Mouse (Mus musculus): ENCODE measurements at regions not wholly inside any gene's neighbourhood (a gene's known extent, or its start where the extent isn't known, plus 50 kb on each side); places are given as distances from the start of the nearest gene placed in this dataset.

DNA sequence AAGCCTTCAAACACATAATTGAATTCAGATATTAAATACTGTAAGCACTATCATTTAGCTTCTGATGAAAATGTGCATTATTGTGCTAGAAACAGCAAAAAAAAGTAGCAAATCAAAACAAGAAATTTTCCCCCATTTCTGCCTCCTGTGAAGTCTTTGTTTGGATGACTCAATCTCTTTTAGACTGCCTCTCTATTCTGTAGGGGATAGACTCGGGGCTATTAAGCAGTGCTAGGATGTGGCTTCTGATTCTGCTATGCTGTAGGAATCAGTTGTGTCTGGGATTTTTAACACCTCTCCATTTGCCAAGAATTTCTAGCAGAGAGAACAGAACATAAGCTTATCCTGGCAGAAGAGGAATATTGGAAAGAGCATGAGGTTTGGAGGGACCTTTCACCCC, 775.2 kb downstream of the Tmem114 start:
- DNase-seq (ENCODE audit: extremely low spot score, low spot score): no peak

DNA sequence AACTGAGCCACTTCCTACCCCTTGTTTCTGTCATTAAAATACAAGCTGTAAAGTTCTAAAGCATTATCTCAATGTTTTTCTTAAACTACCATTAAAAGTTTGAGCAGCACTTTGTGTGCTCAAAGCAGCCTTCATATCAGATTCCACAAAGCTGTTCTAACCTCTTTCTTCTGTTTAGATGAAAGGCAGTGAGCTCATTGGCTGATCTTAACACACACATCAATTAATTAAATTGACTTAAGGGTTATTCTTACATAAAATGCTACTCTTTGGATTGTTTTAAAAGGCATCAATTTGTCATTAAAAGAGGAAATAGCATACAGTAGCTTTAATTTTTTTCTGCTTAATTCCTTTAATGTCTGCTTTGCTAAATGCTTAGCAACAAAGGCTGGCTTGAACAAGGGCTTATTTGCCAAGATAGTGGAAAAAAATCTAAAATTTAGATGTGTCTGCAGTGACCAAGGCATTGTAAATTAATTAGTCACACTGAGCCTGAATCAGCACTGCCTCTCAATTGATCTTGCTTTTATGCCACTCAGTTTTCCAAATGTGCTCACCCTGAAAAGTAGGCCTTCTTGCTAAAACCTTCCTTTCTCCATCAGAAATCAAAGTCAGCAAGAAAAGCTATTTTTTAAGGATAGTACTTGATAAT, 777.5 kb downstream of the Tmem114 start:
- no peak for DNase-seq (ENCODE audit: extremely low spot score, low spot score)

DNA sequence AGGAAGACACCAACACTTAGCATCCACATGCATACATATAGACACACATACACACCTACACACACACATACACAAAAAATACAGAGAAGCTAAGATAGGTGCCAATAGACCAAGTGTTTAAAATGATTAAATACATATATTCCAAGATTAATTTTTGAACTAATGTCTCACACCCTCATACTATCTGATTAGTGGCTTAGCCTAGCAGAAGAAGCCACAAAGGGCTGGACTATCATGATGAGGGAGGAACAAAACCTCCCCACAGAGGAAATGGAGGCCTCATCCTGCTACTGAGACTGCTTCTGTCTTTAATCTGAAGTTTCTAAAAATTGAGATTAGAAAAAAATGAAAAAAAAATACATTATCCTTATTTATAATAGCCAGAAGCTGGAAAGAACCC, 780.6 kb downstream of the Tmem114 start:
- DNase-seq (ENCODE audit: extremely low spot score, low spot score): no peak

DNA sequence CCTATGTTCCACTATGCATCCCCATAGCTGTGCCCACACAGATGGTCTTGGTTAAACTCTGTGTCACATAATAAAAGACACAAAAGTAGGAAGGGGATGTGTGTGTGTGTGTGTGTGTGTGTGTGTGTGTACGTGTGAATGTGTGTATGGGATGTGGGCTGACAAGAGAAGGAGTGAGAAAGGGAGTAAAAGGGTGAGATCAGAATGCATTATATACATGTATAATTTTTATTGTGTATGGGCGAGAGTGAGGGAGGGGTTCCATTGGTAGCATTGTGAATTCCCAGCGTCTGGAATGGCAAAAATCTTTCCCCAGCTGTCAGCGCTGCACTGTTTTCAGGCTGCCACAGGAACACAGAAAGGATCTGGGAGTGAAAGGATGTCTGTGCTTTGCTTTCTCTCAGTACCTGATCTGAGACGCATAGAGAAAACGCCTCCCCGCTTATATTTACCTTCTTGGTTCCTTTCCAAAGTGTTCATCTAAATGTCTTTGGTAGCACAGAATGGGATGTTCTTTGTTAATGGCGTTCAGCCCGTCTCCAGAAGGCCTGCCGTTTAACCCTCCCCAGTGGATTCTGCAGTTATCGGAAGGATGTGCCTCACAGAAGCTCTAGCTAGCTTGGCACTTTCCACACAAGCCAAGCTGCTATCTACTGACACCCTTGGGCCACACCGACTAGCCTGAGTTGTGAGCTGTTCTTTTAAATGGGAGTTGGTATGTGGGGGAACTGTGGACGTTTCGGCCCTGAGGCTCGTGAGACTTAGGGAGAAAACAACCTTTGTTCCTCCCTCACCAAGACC, 785.8 kb downstream of the Tmem114 start:
- DNase-seq (ENCODE audit: extremely low spot score, low spot score): no peak

DNA sequence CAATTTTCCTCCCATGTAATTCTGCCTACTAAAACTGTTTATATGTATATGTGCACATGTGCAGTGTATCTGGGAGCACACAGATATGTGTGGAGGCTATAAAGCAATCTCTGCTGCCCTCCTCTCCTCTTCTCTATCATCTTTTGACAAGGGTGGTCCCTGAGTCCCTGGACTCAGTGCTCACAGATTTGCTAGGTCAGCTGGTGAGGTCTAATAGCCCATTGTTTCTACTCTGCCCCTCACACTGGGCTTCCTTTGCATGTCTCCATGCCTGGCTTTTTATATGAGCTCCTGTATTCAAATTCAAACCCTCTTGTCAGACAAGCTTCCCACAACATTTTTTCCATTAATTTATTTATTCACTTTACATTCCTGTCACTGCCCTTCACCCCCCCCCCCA, 786.9 kb downstream of the Tmem114 start:
- no peak for DNase-seq (ENCODE audit: extremely low spot score, low spot score)

DNA sequence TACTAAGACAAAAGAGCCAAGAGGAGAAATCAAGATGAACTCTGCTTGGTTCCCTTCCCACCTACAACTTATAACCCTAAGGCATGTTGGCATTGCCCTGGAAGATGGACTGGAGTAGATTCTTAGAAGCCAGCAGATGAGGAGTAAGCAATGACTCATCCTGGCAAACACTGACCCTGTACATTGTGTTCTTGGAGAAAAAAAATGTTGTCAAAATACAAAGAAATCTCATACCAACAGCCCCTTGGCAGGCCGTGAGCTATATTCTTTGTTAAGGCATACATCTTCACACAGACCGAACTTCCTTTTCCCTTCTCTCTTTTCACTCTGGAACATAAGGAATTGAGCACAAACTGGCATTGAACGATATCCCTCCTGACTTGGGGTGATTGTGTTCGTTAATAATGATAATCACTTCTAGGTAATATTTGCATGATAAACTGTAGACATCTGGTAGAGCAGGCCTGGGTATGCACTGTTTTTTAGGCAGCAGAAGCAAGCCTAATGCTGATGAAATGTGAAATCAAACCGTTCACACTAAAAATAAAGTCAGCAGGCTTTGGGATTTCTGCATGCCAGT, 787.7 kb downstream of the Tmem114 start:
- DNase-seq (ENCODE audit: extremely low spot score, low spot score): no peak

DNA sequence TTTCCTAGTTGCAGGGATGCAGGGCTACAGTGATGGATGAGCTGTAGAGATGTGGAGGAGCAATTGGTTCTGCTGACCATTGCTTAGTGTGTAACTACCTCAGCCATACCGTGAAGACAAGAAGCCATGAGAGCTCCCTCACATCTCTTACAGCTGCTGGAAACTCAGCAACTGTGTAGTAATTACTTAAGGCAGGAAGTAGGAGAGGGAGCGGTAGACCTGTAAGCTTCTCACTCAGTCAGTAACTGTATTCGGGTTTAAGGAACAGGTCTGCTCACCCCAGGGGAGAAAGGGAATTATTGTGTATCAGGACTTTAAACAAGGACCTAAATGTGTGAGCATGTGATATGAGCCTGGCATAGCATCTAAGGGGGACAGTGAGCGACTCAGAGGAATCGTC, 788.6 kb downstream of the Tmem114 start:
- DNase-seq (ENCODE audit: extremely low spot score, low spot score): no peak

DNA sequence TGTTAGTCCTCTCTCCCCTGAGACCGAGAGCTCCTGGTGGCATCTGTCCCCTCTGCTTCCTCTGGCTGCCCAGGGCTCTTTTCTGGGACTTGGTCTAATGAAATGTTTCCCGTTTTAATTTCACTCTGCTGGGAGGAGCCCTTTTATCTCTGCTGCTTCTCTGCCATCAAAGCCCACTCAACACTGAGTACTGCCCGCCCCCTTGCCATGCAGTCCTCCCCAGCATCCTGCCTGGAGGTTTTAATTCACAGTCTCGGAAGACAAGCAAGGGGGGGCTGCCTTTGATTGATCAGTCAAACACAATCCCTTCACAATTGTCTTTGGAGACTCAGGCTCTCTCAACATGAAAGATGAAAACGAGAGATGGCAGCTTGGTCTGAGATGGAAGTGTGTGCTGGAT, 792.5 kb downstream of the Tmem114 start:
- DNase-seq (ENCODE audit: extremely low spot score, low spot score): no peak

DNA sequence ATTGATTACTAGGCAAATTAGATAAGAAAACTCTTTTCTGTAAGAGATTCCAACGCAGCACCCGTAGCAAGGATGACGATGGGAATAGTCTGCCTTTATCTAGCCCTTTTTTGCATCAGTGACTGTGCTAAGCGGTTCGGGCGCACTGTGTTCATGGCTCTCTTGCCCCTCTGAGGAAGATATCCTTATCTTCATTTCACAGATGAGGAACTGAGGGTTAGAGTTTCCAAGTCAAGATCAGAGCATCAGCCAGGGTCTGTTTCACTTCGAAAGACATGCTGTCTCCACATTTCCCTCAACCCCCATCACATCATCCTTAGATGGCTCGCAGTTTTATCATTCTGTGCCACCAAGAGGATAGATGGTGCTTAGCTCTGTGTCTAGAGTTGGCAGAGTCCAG, 796.6 kb downstream of the Tmem114 start:
- no peak for DNase-seq (ENCODE audit: extremely low spot score, low spot score)

DNA sequence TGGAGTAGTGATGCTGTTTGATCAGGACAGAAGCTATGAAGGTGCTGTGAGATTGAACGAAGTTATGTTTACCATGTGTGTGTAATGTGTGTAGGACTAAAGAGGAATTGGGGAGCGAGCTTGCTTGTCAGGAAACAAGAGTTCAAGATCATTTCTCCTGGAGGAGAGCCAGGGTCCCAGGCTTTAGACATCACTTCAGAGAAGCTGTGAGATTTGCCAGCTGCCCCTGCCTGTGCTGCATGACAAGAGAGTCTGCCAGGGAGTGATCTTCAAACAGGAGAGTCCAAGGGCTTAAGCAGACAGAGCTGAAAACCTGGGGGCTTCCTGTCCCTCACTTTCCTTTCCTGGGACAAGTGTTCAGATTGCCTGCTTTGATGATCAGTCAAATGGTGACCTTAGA, 818.3 kb downstream of the Tmem114 start:
- no peak for DNase-seq (ENCODE audit: extremely low spot score, low spot score)

DNA sequence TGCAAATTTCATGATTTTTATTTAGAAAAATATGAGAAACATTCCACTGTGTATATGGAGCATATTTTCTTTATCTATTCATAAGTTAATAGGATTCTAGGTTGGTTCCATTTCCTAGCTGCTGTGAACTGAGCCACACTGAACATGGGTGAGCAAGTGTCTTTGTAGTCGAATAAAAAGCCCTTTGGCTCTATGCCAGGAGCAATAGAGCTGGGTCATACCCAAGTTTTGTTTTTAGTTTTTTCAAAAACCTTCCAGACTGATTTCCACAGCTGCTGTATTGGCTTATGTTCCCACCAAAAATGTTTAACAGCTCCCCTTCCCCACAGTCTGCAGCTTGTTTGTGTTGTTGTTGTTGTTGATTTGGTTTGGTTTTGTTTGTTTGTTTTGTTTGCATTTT, 822.5 kb downstream of the Tmem114 start:
- no peak for DNase-seq (ENCODE audit: extremely low spot score, low spot score)

DNA sequence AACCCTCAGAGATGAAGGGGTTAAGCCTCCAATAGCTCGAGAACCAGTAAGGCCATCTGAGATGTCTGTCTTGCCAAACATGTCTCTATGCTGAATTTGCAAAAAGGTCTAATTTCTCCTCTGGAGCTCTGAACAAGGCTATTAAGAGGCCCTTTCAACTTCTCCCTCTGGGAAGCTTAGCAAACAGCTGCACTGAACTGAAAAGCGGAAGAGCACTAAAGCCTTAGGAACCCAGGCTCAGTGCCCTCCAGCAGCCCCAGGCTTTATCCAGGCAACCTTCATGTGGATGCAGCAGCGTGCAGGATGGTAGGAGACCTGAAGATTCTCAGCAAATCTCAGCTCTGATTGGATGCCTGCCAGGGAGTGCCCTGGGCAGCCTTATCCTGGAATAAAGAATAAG, 850.1 kb downstream of the Tmem114 start:
- DNase-seq (ENCODE audit: extremely low spot score, low spot score): no peak

DNA sequence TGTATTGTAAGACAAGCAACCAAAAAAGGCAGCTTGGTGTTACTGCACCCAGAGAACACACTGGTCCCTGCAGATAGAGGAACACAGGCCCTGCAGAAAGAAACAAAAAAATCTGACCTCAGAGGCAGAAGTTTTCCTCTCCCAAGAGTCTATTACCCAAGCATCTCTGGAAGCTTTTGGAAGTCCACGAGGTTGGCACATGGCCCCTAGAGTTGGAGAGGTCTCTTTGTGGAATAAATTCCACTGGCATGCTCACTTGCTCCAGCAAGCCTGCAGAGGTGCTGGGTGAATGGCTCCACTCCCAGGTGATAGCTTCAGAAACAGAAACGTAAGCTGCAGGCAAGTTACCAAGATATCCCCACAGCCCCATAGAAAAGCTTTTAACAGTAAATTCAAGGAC, 864.1 kb downstream of the Tmem114 start:
- no peak for DNase-seq (ENCODE audit: extremely low spot score, low spot score)

DNA sequence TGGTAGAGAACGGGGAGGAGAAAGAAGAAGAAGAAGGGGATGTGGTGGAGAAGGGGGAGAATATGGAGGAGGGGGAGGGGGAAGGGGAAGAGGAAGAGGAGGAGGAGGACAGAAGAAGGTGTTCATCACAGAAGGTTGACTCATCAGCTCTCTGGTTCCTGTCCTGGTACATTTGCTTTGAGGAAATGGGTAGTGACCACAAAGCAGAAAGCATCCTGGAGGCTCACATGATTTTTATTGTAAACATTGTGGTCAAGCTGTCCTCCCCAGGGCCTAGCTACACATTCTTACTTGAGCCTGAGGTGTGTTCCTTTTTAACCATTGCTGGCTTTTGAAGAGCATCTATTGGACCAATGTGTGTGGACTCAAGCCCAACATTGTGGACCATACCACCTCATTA, 865.8 kb downstream of the Tmem114 start:
- DNase-seq (ENCODE audit: extremely low spot score, low spot score): no peak

DNA sequence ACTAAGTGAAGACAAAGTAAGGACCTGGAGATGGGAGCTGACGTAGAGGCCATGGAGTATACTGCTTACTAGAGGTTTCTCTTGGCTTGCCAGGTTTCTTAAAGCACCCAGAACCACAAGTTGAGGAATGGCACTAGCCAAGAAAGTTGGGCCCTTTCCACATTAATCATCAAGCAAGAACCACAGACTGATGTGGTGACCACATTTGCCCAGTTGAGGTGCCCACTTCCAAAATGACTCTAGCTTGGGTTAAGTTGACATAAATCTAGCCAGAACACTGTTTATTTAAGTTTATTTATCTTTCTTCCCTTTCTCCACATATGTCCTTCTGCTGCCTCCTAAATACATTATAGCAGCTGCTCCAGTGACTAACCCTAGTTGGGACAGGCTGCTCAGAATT, 866.3 kb downstream of the Tmem114 start:
- no peak for DNase-seq (ENCODE audit: extremely low spot score, low spot score)

DNA sequence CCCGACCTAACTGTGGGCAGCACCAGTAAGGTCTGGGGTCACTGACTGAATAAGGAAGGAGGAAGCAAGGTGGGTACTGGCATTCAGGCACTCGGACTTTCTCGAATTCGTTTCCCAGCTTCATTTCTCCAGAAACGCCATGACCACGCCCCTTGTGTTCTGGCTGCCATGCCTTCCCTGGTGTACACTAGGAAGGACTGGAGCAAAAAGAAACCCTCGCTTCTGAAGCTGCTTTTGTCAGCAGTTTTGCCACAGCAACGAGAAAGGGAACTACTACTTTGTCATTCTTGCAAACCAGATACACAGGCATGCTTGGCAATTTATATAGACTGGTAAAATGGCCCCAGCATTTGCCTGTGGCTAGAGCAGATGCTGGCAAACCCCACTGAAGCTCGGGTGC, 869.0 kb downstream of the Tmem114 start:
- no peak for DNase-seq (ENCODE audit: extremely low spot score, low spot score)

DNA sequence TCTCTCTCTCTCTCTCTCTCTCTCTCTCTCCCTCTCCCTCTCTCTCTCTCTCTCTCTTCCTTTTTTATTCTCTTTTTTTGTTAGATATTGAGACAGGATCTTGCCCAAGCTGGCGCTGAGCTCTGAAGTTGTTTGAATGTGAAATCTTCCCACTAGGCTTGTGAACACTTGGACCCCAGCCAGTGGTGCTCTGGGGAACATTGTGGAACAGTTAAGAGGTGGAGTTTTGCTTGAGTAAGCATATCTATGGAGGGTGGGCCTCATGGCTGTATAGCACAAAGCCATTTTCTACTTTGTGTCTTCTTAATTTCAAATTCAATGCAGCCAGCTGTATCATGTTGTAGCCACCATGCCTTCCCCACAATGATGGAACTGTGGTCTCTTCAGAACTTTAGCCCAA, 875.4 kb downstream of the Tmem114 start:
- DNase-seq (ENCODE audit: extremely low spot score, low spot score): no peak

DNA sequence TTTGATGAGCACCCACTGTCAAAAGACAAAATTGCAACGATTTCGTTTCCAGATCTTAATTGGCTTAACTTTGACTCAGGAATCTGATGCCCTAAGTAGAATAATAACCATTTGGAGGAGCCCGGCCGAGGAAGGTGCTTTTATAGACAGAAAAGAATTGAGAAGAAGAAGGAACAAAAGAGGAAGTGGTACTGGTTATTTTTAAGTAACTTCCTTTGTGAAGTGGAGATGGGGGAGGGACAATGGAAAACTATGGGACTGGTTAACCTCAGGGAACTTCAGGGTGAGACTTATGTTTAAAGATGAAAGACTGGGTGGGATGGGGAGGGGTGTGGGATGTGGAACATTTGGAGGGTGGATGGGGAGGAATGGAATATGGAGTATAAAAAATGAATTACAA, 880.9 kb downstream of the Tmem114 start:
- DNase-seq (ENCODE audit: extremely low spot score, low spot score): no peak

DNA sequence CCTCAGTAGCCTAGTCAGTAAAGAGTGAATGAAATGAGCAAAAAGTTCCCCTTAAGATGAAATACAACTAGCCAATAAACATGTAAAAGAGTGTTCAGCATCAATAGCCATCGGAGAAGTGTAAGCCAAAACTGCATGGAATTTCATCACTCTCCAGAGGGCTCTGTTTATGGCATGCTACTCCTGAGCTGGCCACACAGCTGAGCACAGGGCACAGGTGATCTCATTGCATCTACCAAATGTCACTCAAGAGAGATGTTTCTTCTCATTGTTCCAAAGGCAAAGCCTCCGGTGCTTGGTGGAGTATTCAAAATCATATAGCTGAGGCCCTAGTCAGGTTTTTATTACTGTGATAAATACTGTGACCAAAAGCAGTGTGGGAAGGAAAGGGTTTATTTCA, 895.1 kb downstream of the Tmem114 start:
- no peak for DNase-seq (ENCODE audit: extremely low spot score, low spot score)

DNA sequence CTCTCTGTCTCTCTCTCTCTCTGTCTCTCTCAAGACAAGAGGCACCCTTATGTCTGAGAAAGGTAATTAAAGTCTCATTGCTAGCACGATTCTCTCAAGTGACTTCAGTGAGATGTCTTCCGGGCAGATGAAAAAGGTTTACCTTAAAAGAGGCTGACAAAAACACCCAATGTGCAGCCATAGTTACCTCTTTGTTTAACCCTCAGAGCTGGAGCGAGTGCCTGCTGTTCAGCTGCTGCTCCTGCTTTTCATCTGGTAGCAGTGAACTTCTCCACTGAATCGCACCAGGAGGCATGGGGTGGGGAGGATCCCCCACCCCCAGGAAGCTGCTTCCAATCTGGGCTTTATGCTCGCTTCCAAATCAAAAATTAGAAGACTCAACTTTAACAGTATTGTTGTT, 896.0 kb downstream of the Tmem114 start:
- DNase-seq (ENCODE audit: extremely low spot score, low spot score): no peak

DNA sequence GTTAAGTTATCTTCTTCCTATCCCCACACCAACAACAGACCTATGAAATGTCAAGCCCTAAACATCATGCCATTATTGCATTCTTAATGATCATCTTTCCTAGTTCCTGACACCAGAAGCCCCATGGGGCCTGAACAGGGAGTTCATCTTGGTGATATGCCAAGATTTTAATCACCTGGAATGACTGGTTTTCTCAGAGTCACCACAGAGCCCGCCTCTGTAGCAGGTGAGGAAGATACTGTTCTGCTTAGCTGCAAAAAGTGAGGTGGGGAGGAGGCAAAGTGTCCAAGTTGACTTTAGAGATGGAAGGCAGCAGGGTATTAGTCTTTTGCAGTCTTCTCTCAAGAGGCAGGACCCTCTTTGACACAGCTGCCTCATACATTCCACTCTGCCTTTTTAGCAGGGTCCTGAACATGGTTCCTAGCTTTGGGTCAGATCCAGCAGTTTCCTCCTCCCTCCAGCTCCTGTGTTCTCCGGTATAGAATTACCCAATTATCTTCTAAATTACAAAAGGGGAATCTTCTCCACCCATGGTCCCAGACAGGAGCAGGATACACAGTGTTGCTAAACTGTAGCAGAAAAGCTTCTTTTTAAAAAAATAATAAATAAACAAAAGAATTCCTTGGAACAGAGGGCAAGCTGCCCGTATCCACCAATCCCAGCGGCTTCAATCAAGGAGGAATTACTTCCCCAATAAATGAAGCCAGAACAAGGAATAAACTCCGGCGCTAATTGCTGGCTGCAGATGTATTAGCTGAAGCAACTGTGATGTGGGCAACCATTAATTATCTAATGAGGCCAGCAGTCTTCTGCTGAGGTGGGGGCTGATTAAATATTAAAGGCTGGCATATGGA, 896.8 kb downstream of the Tmem114 start:
- DNase-seq (ENCODE audit: extremely low spot score, low spot score): no peak

DNA sequence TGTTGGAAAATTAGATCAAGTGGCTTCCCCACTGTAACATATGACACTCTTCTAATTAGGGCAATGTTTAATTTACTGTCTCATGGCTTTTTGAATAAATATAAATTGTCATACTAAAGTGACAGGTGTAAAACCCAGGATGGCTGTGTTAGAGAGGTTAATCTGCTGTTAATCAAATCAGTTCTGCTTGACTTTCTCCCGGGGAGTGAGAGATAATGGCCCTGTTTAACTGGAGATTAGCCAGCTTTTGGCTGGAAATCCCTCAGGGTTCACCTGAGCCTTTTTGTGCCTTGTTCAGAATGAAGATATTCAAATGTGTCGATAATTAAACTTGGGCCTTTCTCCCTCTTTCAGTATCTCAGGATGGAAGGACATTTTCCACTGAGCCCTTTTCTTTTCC, 906.2 kb downstream of the Tmem114 start:
- no peak for DNase-seq (ENCODE audit: extremely low spot score, low spot score)
